Mouse (Mus musculus): Measurements from ENCODE around the gene Ankrd45.

Ankrd45 gene

GRCm38 (mm10) chr1:161142531-161143159, at the start of gene Ankrd45:
Ankrd45 (plus strand) TSS chr1:161142691.
- DNase-seq (ENCODE audit: low spot score in 2 of 2): peak; percentile 56 to 68

- DNase-seq (ENCODE audit: low spot score in 2 of 2): no peak
Measured at GRCm38 (mm10) chr1:161099721-161100405, 42.6 kb upstream of the Ankrd45 start.

GRCm38 (mm10) chr1:161103842-161104241, 38.6 kb upstream of the Ankrd45 start:
- no peak for DNase-seq (ENCODE audit: low spot score in 2 of 2)

GRCm38 (mm10) chr1:161109216-161109615, 33.3 kb upstream of the Ankrd45 start:
- DNase-seq (ENCODE audit: low spot score in 2 of 2): no peak

- no peak for DNase-seq (ENCODE audit: low spot score in 2 of 2)
Measured at GRCm38 (mm10) chr1:161114591-161114990, 27.9 kb upstream of the Ankrd45 start.

- no peak for DNase-seq (ENCODE audit: low spot score in 2 of 2)
Measured at GRCm38 (mm10) chr1:161122661-161123418, 19.7 kb upstream of the Ankrd45 start.

GRCm38 (mm10) chr1:161126461-161126860, 16.0 kb upstream of the Ankrd45 start:
- no peak for DNase-seq (ENCODE audit: low spot score in 2 of 2)

- peak; percentile 87 to 90 for DNase-seq (ENCODE audit: low spot score in 2 of 2)
Measured at GRCm38 (mm10) chr1:161130726-161131664, 11.5 kb upstream of the Ankrd45 start, which contains the start of gene Klhl20. Klhl20 (minus strand) TSS chr1:161131511.

GRCm38 (mm10) chr1:161139496-161139895, 3.0 kb upstream of the Ankrd45 start:
- DNase-seq (ENCODE audit: low spot score in 2 of 2): no peak

GRCm38 (mm10) chr1:161140026-161140762, 2.3 kb upstream of the Ankrd45 start:
- no peak for DNase-seq (ENCODE audit: low spot score in 2 of 2)

- DNase-seq (ENCODE audit: low spot score in 2 of 2): peak in 1 of 2 experiments; percentile 13
Measured at GRCm38 (mm10) chr1:161143216-161143615, 725 bp downstream of the Ankrd45 start.

- DNase-seq (ENCODE audit: low spot score in 2 of 2): peak in 1 of 2 experiments; percentile 13
Measured at GRCm38 (mm10) chr1:161145611-161146010, 3.1 kb downstream of the Ankrd45 start.

- DNase-seq (ENCODE audit: low spot score in 2 of 2): no peak
Measured at GRCm38 (mm10) chr1:161147888-161148287, 5.4 kb downstream of the Ankrd45 start.

GRCm38 (mm10) chr1:161151098-161151497, 8.6 kb downstream of the Ankrd45 start:
- no peak for DNase-seq (ENCODE audit: low spot score in 2 of 2)

- DNase-seq (ENCODE audit: low spot score in 2 of 2): no peak
Measured at GRCm38 (mm10) chr1:161156546-161156945, 14.1 kb downstream of the Ankrd45 start.

- DNase-seq (ENCODE audit: low spot score in 2 of 2): no peak
Measured at GRCm38 (mm10) chr1:161159214-161159613, 16.7 kb downstream of the Ankrd45 start, which contains the start of gene Tex50. Tex50 (minus strand) TSS chr1:161159314.

- no peak for DNase-seq (ENCODE audit: low spot score in 2 of 2)
Measured at GRCm38 (mm10) chr1:161160266-161160665, 17.8 kb downstream of the Ankrd45 start.

- DNase-seq (ENCODE audit: low spot score in 2 of 2): peak; percentile 41 to 60
Measured at GRCm38 (mm10) chr1:161170651-161171050, 28.2 kb downstream of the Ankrd45 start.

- DNase-seq (ENCODE audit: low spot score in 2 of 2): peak in 1 of 2 experiments; percentile 7
Measured at GRCm38 (mm10) chr1:161180674-161181073, 38.2 kb downstream of the Ankrd45 start.

GRCm38 (mm10) chr1:161182386-161182785, 39.9 kb downstream of the Ankrd45 start:
- no peak for DNase-seq (ENCODE audit: low spot score in 2 of 2)

Measured in right cerebral cortex, postnatal 36 days (tissue).